20 mouse cellular contexts compared by ENCODE assay signal in the genomic region with DNA sequence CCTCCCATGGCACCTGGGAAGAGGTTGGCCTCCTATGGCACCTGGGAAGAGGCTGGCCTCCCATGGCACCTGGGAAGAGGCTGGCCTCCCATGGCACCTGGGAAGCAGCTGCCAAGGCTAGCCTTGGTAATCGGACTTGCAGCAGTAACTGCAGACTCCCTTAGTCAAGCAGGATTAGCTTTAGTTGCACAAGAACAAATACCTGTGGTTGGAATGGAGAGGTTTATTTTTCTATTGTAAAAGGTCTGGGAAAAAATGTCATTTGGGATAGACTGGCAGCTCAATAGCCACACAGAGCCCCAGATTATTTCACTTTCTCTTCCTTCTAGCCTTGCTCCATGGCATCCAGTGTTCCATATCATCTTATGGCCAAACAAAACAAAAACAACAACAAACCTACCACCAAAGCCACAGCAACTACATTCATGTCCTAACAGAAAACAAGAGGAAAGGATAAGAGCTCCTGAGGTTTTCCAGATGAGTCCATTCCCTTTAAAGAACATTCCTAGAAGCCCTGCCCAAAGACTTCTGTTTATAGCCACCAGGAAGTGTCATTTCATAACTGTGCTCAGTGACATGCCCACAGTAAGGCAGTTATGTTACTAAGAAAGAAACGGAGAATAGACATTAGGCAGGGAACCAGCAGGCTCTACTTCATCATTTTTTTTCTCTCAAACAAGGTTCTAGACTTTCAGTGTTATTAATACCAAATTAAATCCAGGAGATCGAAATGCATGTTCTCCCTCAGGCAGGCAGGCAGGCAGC. TPM values are rescaled to one million over a fixed set of nuclear protein-coding genes. Genes with fewer than 3 reads are reported as not detected.
DNase-seq lines count a peak whose midpoint lies in the region; ATAC-seq and TF ChIP-seq lines count a peak whose summit lies in the region.
"Had no signal": no experiment of that assay in that cellular context is flagged by ENCODE, and none has a peak within 500 bp of the region (broad histone marks: within the 10 kb centered on the region; RNA-seq: fewer than 3 reads in every experiment).

No protein-coding gene starts in this region.

- no peak for TF ChIP-seq CTCF in layer of hippocampus, adult 2 months (conservative IDR thresholded peaks at IDR 0.05)

- no peaks in the 10 kb centered on the region for H3K9me3 ChIP-seq in forebrain, embryonic 10.5 days
- H3K9me3 ChIP-seq: heart, embryonic 15.5 days; hindbrain, embryonic 13.5 days; neural tube, embryonic 12.5 days had no signal

- H3K4me1 ChIP-seq in forebrain, embryonic 10.5 days: no peaks in the 10 kb centered on the region
- H3K4me1 ChIP-seq: hindbrain, embryonic 13.5 days; neural tube, embryonic 12.5 days had no signal

- ATAC-seq in megakaryocyte progenitor cell, adult 5-6 weeks (replicated peaks; ENCODE audit: poor library complexity): peak; percentile 63
- ATAC-seq: liver, postnatal 0 days; midbrain, embryonic 16.5 days had no signal

- no peak overlapping the region for H3K4me3 ChIP-seq in layer of hippocampus, adult 2 months
- no peak overlapping the region for H3K4me3 ChIP-seq in forebrain, embryonic 10.5 days
- H3K4me3 ChIP-seq: heart, embryonic 15.5 days; hindbrain, embryonic 13.5 days; left cerebral cortex, adult 2 months; neural tube, embryonic 12.5 days had no signal

- DNase-seq in layer of hippocampus, adult 2 months (ENCODE audit: low spot score in 2 of 2): no peak
- DNase-seq in layer of hippocampus, adult 9-11 months: no peak
- peak; percentile 7 for DNase-seq in ZHBTc4 (ENCODE audit: low read depth, low spot score)
- peak; percentile 19 for DNase-seq in fat pad, adult 2 months (ENCODE audit: extremely low read depth, low read depth, low spot score)
- no peak for DNase-seq in ovary, postnatal 14 days (ENCODE audit: low spot score)
- no peak for DNase-seq in forebrain, embryonic 10.5 days (ENCODE audit: extremely low spot score, low spot score)
- no peak for DNase-seq in thymus, postnatal 36 days
- DNase-seq: adrenal gland, postnatal 36 days; cerebellum, adult 11-12 months; embryo, embryonic 11 days; kidney, adult 2 months; liver, postnatal 0 days; right cerebral cortex, postnatal 4 days; thymus, postnatal 25 days had no signal

- peak overlapping the region; percentile 36; the same call in 1 of the 2 replicates for H3K27ac ChIP-seq in layer of hippocampus, adult 2 months
- H3K27ac ChIP-seq in forebrain, embryonic 10.5 days: no peak overlapping the region
- H3K27ac ChIP-seq: heart, embryonic 15.5 days; hindbrain, embryonic 13.5 days; left cerebral cortex, adult 2 months; neural tube, embryonic 12.5 days had no signal

- no peaks in the 10 kb centered on the region for H3K27me3 ChIP-seq in forebrain, embryonic 10.5 days (ENCODE audit: poor library complexity, severe bottlenecking)
- H3K27me3 ChIP-seq: heart, embryonic 15.5 days; hindbrain, embryonic 13.5 days; neural tube, embryonic 12.5 days had no signal

- no peaks in the 10 kb centered on the region for H3K36me3 ChIP-seq in forebrain, embryonic 10.5 days (replicated peaks)
- H3K36me3 ChIP-seq: heart, embryonic 15.5 days; hindbrain, embryonic 13.5 days; neural tube, embryonic 12.5 days had no signal

- 80% methylated on average over 3 of the region's 3 CpGs for WGBS in forebrain, embryonic 10.5 days

RNA-seq across cellular contexts. Expression of a gene that starts 46.7 kb away (rescaled TPM):
- total RNA-seq in layer of hippocampus, adult 2 months (2021): 100 to 1,000 TPM; 142 to 146 TPM
- 27.6 and 28.0 TPM in 2 replicates for total RNA-seq in megakaryocyte progenitor cell, adult 5-6 weeks (2015)
- total RNA-seq in megakaryocyte progenitor cell, adult 5-6 weeks (2017): 6.7 and 11.0 TPM in 2 replicates
- 2.8 and 3.0 TPM in 2 replicates for polyA plus RNA-seq in forebrain, embryonic 10.5 days (2016; fragmentation: Nextera tagmentation; extraction: Ambion mirVana)

Comparison
In these comparisons a context has a peak if more than half of its experiments do, and no peak if none do; other contexts are left out.
1. DNase-seq: peak in ZHBTc4 (single experiment) and fat pad, adult 2 months (single experiment); none in layer of hippocampus, adult 2 months (0 of 2), layer of hippocampus, adult 9-11 months (single experiment), ovary, postnatal 14 days (single experiment), forebrain, embryonic 10.5 days (single experiment) and thymus, postnatal 36 days (0 of 2).
2. RNA of a gene that starts 46.7 kb away (total RNA-seq): 142 to 146 TPM in layer of hippocampus, adult 2 months; 6.7 to 28.0 TPM in megakaryocyte progenitor cell, adult 5-6 weeks; every median in the first group is over 4 times any median in the second.